Mouse (Mus musculus): ENCODE measurements around the gene Lgals12. TPM values are rescaled to one million over a fixed set of nuclear protein-coding genes. Genes with fewer than 3 reads are reported as not detected.
A peak's percentile ranks its signal among the peaks of the same experiment; 100 is the strongest.

Lgals12 gene
- polyA plus RNA-seq, 1 experiment from 2014 or later, result 2.3 TPM

GRCm38 (mm10) chr19:7605930-7606783, 836 bp downstream of the Lgals12 start:
- peak overlapping the region; percentile 52 for H3K4me2 ChIP-seq
- no peaks in the 10 kb centered on the region for H3K4me1 ChIP-seq
- ATAC-seq (ENCODE audit: insufficient read depth, low FRiP score, low read depth), result peak; percentile 71
- H3K36me3 ChIP-seq, result no peaks in the 10 kb centered on the region
- peak overlapping the region; percentile 31 for H3K4me3 ChIP-seq (replicated peaks)
- 4% methylated on average over 15 of the region's 15 CpGs for whole genome bisulfite sequencing
- H3K27me3 ChIP-seq (replicated peaks), result no peaks in the 10 kb centered on the region
- no peak overlapping the region for H3K9ac ChIP-seq
- H3K27ac ChIP-seq, result peak overlapping the region; percentile 80
- H3K9me3 ChIP-seq, result no peaks in the 10 kb centered on the region

- H3K4me1 ChIP-seq, result no peaks in the 10 kb centered on the region
- no peak overlapping the region for H3K4me2 ChIP-seq
- H3K36me3 ChIP-seq, result no peaks in the 10 kb centered on the region
- no peaks in the 10 kb centered on the region for H3K27me3 ChIP-seq (replicated peaks)
- H3K27ac ChIP-seq, result no peak overlapping the region
- ATAC-seq (ENCODE audit: insufficient read depth, low FRiP score, low read depth), result no peak
- no peak overlapping the region for H3K4me3 ChIP-seq (replicated peaks)
- H3K9ac ChIP-seq, result no peak overlapping the region
- H3K9me3 ChIP-seq, result no peaks in the 10 kb centered on the region
Measured at GRCm38 (mm10) chr19:7605013-7605412, 2.0 kb downstream of the Lgals12 start.

- WGBS, result 92% methylated on average over 10 of the region's 10 CpGs
- Histone ChIP-seq H3K4me1 (no peaks in the 10 kb centered on the region), H3K27ac (no peak overlapping the region), H3K9me3 (no peaks in the 10 kb centered on the region), H3K9ac (no peak overlapping the region), H3K36me3 (no peaks in the 10 kb centered on the region), H3K4me2 (no peak overlapping the region), H3K27me3 (replicated peaks) (no peaks in the 10 kb centered on the region), H3K4me3 (replicated peaks) (no peak overlapping the region)
- ATAC-seq (ENCODE audit: insufficient read depth, low FRiP score, low read depth), result no peak
Measured at GRCm38 (mm10) chr19:7604107-7604506, 2.9 kb downstream of the Lgals12 start.

GRCm38 (mm10) chr19:7601551-7601950, 5.4 kb downstream of the Lgals12 start:
- 76% methylated on average over 4 of the region's 4 CpGs for WGBS
- H3K9me3 ChIP-seq, result no peaks in the 10 kb centered on the region
- no peaks in the 10 kb centered on the region for H3K4me1 ChIP-seq
- H3K27ac ChIP-seq, result no peak overlapping the region
- H3K36me3 ChIP-seq, result no peaks in the 10 kb centered on the region
- no peak overlapping the region for H3K9ac ChIP-seq
- no peaks in the 10 kb centered on the region for H3K27me3 ChIP-seq (replicated peaks)
- no peak for ATAC-seq (ENCODE audit: insufficient read depth, low FRiP score, low read depth)
- H3K4me2 ChIP-seq, result no peak overlapping the region
- no peak overlapping the region for H3K4me3 ChIP-seq (replicated peaks)

GRCm38 (mm10) chr19:7598481-7598880, 8.5 kb downstream of the Lgals12 start:
- no peak overlapping the region for H3K9ac ChIP-seq
- no peak overlapping the region for H3K4me2 ChIP-seq
- H3K9me3 ChIP-seq, result no peaks in the 10 kb centered on the region
- WGBS, result 51% methylated on average over 4 of the region's 4 CpGs
- H3K27ac ChIP-seq, result no peak overlapping the region
- H3K4me3 ChIP-seq (replicated peaks), result no peak overlapping the region
- H3K27me3 ChIP-seq (replicated peaks), result no peaks in the 10 kb centered on the region
- H3K4me1 ChIP-seq, result no peaks in the 10 kb centered on the region
- ATAC-seq (ENCODE audit: insufficient read depth, low FRiP score, low read depth), result no peak
- H3K36me3 ChIP-seq, result no peaks in the 10 kb centered on the region

GRCm38 (mm10) chr19:7595534-7595933, 11.5 kb downstream of the Lgals12 start:
- no peak for ATAC-seq (ENCODE audit: insufficient read depth, low FRiP score, low read depth)

GRCm38 (mm10) chr19:7592018-7592417, 15.0 kb downstream of the Lgals12 start:
- H3K36me3 ChIP-seq, result no peaks in the 10 kb centered on the region
- H3K9me3 ChIP-seq, result no peaks in the 10 kb centered on the region
- no peak overlapping the region for H3K27ac ChIP-seq
- WGBS, result 41% methylated on average over 3 of the region's 3 CpGs
- no peak for ATAC-seq (ENCODE audit: insufficient read depth, low FRiP score, low read depth)
- H3K4me1 ChIP-seq, result no peaks in the 10 kb centered on the region
- no peak overlapping the region for H3K4me2 ChIP-seq
- H3K27me3 ChIP-seq (replicated peaks), result no peaks in the 10 kb centered on the region
- H3K9ac ChIP-seq, result no peak overlapping the region
- H3K4me3 ChIP-seq (replicated peaks), result no peak overlapping the region

More at GRCm38 (mm10) chr19:7595534-7595933, 11.5 kb downstream of the Lgals12 start:
- no peak overlapping the region for H3K4me3 ChIP-seq (replicated peaks)
- no peak overlapping the region for H3K27ac ChIP-seq
- no peaks in the 10 kb centered on the region for H3K4me1 ChIP-seq
- no peaks in the 10 kb centered on the region for H3K9me3 ChIP-seq
- 10% methylated on average over 2 of the region's 2 CpGs for WGBS
- no peaks in the 10 kb centered on the region for H3K27me3 ChIP-seq (replicated peaks)
- no peak overlapping the region for H3K9ac ChIP-seq
- H3K4me2 ChIP-seq, result no peak overlapping the region
- H3K36me3 ChIP-seq, result no peaks in the 10 kb centered on the region

GRCm38 (mm10) chr19:7590795-7591194, 16.2 kb downstream of the Lgals12 start:
- Histone ChIP-seq H3K9me3 (no peaks in the 10 kb centered on the region), H3K4me2 (no peak overlapping the region), H3K36me3 (no peaks in the 10 kb centered on the region), H3K4me3 (replicated peaks) (no peak overlapping the region), H3K9ac (no peak overlapping the region), H3K4me1 (no peaks in the 10 kb centered on the region), H3K27ac (no peak overlapping the region), H3K27me3 (replicated peaks) (no peaks in the 10 kb centered on the region)
- no peak for ATAC-seq (ENCODE audit: insufficient read depth, low FRiP score, low read depth)

GRCm38 (mm10) chr19:7585764-7586163, 21.2 kb downstream of the Lgals12 start:
- WGBS, result 90% methylated on average over 6 of the region's 6 CpGs

GRCm38 (mm10) chr19:7585279-7585678, 21.7 kb downstream of the Lgals12 start:
- H3K4me2 ChIP-seq, result no peak overlapping the region
- no peak overlapping the region for H3K9ac ChIP-seq
- no peak overlapping the region for H3K27ac ChIP-seq
- ATAC-seq (ENCODE audit: insufficient read depth, low FRiP score, low read depth), result no peak
- WGBS, result 86% methylated on average over 8 of the region's 8 CpGs
- no peaks in the 10 kb centered on the region for H3K27me3 ChIP-seq (replicated peaks)
- H3K4me3 ChIP-seq (replicated peaks), result no peak overlapping the region
- H3K9me3 ChIP-seq, result no peaks in the 10 kb centered on the region
- no peaks in the 10 kb centered on the region for H3K36me3 ChIP-seq
- H3K4me1 ChIP-seq, result 0 out of 2 replicates have a peak, but pooled peaks cover 3% of the 10 kb centered on the region

More at GRCm38 (mm10) chr19:7585764-7586163, 21.2 kb downstream of the Lgals12 start:
- Histone ChIP-seq H3K4me2 (no peak overlapping the region), H3K9me3 (no peaks in the 10 kb centered on the region), H3K4me1 (0 out of 2 replicates have a peak, but pooled peaks cover 3% of the 10 kb centered on the region), H3K36me3 (no peaks in the 10 kb centered on the region), H3K9ac (no peak overlapping the region), H3K27me3 (replicated peaks) (no peaks in the 10 kb centered on the region), H3K27ac (no peak overlapping the region), H3K4me3 (replicated peaks) (no peak overlapping the region)
- no peak for ATAC-seq (ENCODE audit: insufficient read depth, low FRiP score, low read depth)

- 69% methylated on average over 3 of the region's 3 CpGs for WGBS
- no peaks in the 10 kb centered on the region for H3K9me3 ChIP-seq
Measured at GRCm38 (mm10) chr19:7583599-7583998, 23.4 kb downstream of the Lgals12 start.

GRCm38 (mm10) chr19:7583101-7583500, 23.9 kb downstream of the Lgals12 start:
- Histone ChIP-seq H3K9me3 (no peaks in the 10 kb centered on the region), H3K4me2 (no peak overlapping the region), H3K4me3 (replicated peaks) (no peak overlapping the region), H3K4me1 (0 out of 2 replicates have a peak, but pooled peaks cover 3% of the 10 kb centered on the region), H3K9ac (no peak overlapping the region), H3K36me3 (no peaks in the 10 kb centered on the region), H3K27me3 (replicated peaks) (no peaks in the 10 kb centered on the region), H3K27ac (no peak overlapping the region)
- no peak for ATAC-seq (ENCODE audit: insufficient read depth, low FRiP score, low read depth)
- 57% methylated on average over 7 of the region's 7 CpGs for WGBS

More at GRCm38 (mm10) chr19:7583599-7583998, 23.4 kb downstream of the Lgals12 start:
- Histone ChIP-seq H3K4me1 (0 out of 2 replicates have a peak, but pooled peaks cover 3% of the 10 kb centered on the region), H3K36me3 (no peaks in the 10 kb centered on the region), H3K9ac (no peak overlapping the region), H3K4me2 (no peak overlapping the region), H3K27ac (no peak overlapping the region), H3K27me3 (replicated peaks) (no peaks in the 10 kb centered on the region), H3K4me3 (replicated peaks) (no peak overlapping the region)
- ATAC-seq (ENCODE audit: insufficient read depth, low FRiP score, low read depth), result no peak
